In genomic region chr3:104856106-104856505, GRCm38 (mm10) we compare ENCODE assay signal across 20 mouse cellular contexts. TPM values are rescaled to one million over a fixed set of nuclear protein-coding genes. Genes with fewer than 3 reads are reported as not detected.
DNase-seq lines count a peak whose midpoint lies in the region; ATAC-seq lines count a peak whose summit lies in the region.
"Had no signal": no experiment of that assay in that cellular context is flagged by ENCODE, and none has a peak within 500 bp of the region (broad histone marks: within the 10 kb centered on the region; RNA-seq: fewer than 3 reads in every experiment).

No protein-coding gene starts in this region.

- H3K27me3 ChIP-seq in liver, embryonic 16.5 days (ENCODE audit: control insufficient read depth, insufficient read depth, low read depth, low read length), result no peaks in the 10 kb centered on the region
- no peaks in the 10 kb centered on the region for H3K27me3 ChIP-seq in liver, embryonic 12.5 days (replicated peaks)
- H3K27me3 ChIP-seq in forebrain, embryonic 11.5 days (ENCODE audit: control insufficient read depth, insufficient read depth, low read length), result no peaks in the 10 kb centered on the region
- H3K27me3 ChIP-seq: embryonic facial prominence, embryonic 13.5 days; forebrain, embryonic 12.5 days; hindbrain, embryonic 15.5 days; liver, embryonic 15.5 days; midbrain, embryonic 15.5 days had no signal

- H3K4me2 ChIP-seq in liver, embryonic 16.5 days (ENCODE audit: low read depth, low read length), result no peak overlapping the region
- H3K4me2 ChIP-seq in liver, embryonic 12.5 days, result no peak overlapping the region
- H3K4me2 ChIP-seq in forebrain, embryonic 11.5 days (ENCODE audit: low read depth, low read length, severe bottlenecking), result no peak overlapping the region
- H3K4me2 ChIP-seq: embryonic facial prominence, embryonic 13.5 days; forebrain, embryonic 12.5 days; hindbrain, embryonic 15.5 days; liver, embryonic 15.5 days; midbrain, embryonic 15.5 days had no signal

- DNase-seq in CD4-positive, CD25-positive, alpha-beta regulatory T cell, adult 2 months (ENCODE audit: low read depth, low spot score), result peak; percentile 50
- DNase-seq in left cerebral cortex, postnatal 25 days (ENCODE audit: low spot score in 2 of 2), result no peak
- DNase-seq in forebrain, embryonic 11.5 days (ENCODE audit: low spot score), result no peak
- DNase-seq: adrenal gland, postnatal 36 days; cerebellum, postnatal 36 days; heart, adult 11 months; heart, postnatal 14 days; left cerebral cortex, postnatal 4 days; lung, postnatal 4 days; thymus, adult 2 months had no signal

- H3K27ac ChIP-seq in liver, embryonic 16.5 days (ENCODE audit: low read length), result no peak overlapping the region
- no peak overlapping the region for H3K27ac ChIP-seq in liver, embryonic 12.5 days
- H3K27ac ChIP-seq in forebrain, embryonic 11.5 days (ENCODE audit: low read depth, low read length), result no peak overlapping the region
- H3K27ac ChIP-seq: embryonic facial prominence, embryonic 13.5 days; forebrain, embryonic 12.5 days; hindbrain, embryonic 15.5 days; kidney, postnatal 0 days; liver, embryonic 15.5 days; midbrain, embryonic 15.5 days had no signal

- 29% methylated on average over 1 of the region's 1 CpGs for WGBS in liver, embryonic 16.5 days (ENCODE audit: insufficient replicate concordance)
- 33% methylated on average over 1 of the region's 1 CpGs for WGBS in liver, embryonic 12.5 days (ENCODE audit: insufficient replicate concordance)
- WGBS in forebrain, embryonic 11.5 days, result 90% methylated on average over 1 of the region's 1 CpGs

- peaks cover 4% of the 10 kb centered on the region for H3K36me3 ChIP-seq in liver, embryonic 16.5 days (ENCODE audit: control insufficient read depth, insufficient read depth)
- peaks cover 48% of the 10 kb centered on the region for H3K36me3 ChIP-seq in liver, embryonic 12.5 days
- no peaks in the 10 kb centered on the region for H3K36me3 ChIP-seq in forebrain, embryonic 11.5 days (ENCODE audit: control insufficient read depth, insufficient read depth, low read length)
- H3K36me3 ChIP-seq: midbrain, embryonic 15.5 days had no signal

- H3K9me3 ChIP-seq in liver, embryonic 16.5 days (replicated peaks; ENCODE audit: control insufficient read depth, low read length), result no peaks in the 10 kb centered on the region
- no peaks in the 10 kb centered on the region for H3K9me3 ChIP-seq in liver, embryonic 12.5 days (replicated peaks)
- no peaks in the 10 kb centered on the region for H3K9me3 ChIP-seq in forebrain, embryonic 11.5 days (ENCODE audit: control insufficient read depth, low read length)
- H3K9me3 ChIP-seq: embryonic facial prominence, embryonic 13.5 days; forebrain, embryonic 12.5 days; hindbrain, embryonic 15.5 days; liver, embryonic 15.5 days; midbrain, embryonic 15.5 days had no signal

- no peak overlapping the region for H3K9ac ChIP-seq in liver, embryonic 16.5 days (ENCODE audit: low read depth, low read length)
- no peak overlapping the region for H3K9ac ChIP-seq in liver, embryonic 12.5 days
- H3K9ac ChIP-seq in forebrain, embryonic 11.5 days (ENCODE audit: low read length), result no peak overlapping the region
- H3K9ac ChIP-seq: embryonic facial prominence, embryonic 13.5 days; forebrain, embryonic 12.5 days; hindbrain, embryonic 15.5 days; liver, embryonic 15.5 days; midbrain, embryonic 15.5 days had no signal

- peak; percentile 43; the same call in 1 of the 2 replicates for ATAC-seq in liver, embryonic 16.5 days (ENCODE audit: low read depth)
- no peak; the same call in 1 of the 2 replicates for ATAC-seq in liver, embryonic 12.5 days
- ATAC-seq in activated CD4-positive, CD25-positive, alpha-beta regulatory T cell, adult 4 months, result peak; percentile 87
- peak; percentile 78 for ATAC-seq in neutrophil, adult 5-6 weeks (ENCODE audit: extremely low read depth, insufficient number of reproducible peaks, low FRiP score, poor library complexity, severe bottlenecking)
- no peak for ATAC-seq in forebrain, embryonic 11.5 days (replicated peaks; ENCODE audit: low FRiP score)
- ATAC-seq: midbrain, embryonic 15.5 days had no signal

- peaks cover 22% of the 10 kb centered on the region for H3K4me1 ChIP-seq in liver, embryonic 16.5 days (ENCODE audit: control insufficient read depth, low read depth, low read length)
- peaks cover 52% of the 10 kb centered on the region for H3K4me1 ChIP-seq in liver, embryonic 12.5 days
- H3K4me1 ChIP-seq in forebrain, embryonic 11.5 days (replicated peaks; ENCODE audit: control insufficient read depth, insufficient read depth, low read length), result no peaks in the 10 kb centered on the region

- H3K4me3 ChIP-seq in liver, embryonic 16.5 days (ENCODE audit: low read depth, low read length), result no peak overlapping the region
- H3K4me3 ChIP-seq in liver, embryonic 12.5 days, result no peak overlapping the region
- no peak overlapping the region for H3K4me3 ChIP-seq in forebrain, embryonic 11.5 days (ENCODE audit: low read depth, low read length)
- H3K4me3 ChIP-seq: embryonic facial prominence, embryonic 13.5 days; forebrain, embryonic 12.5 days; hindbrain, embryonic 15.5 days; liver, embryonic 15.5 days; midbrain, embryonic 15.5 days had no signal

- intact Hi-C loops in left cerebral cortex, postnatal 25 days (cut with DNase I), result no loop called here

RNA-seq across cellular contexts. Expression of gene St7l, which starts 7.7 kb away (rescaled TPM):
- polyA plus RNA-seq in liver, embryonic 16.5 days (2015; fragmentation: Nextera tagmentation; extraction: Ambion mirVana), result 10.9 and 13.3 TPM in 2 replicates
- 16.2 and 19.3 TPM in 2 replicates for polyA plus RNA-seq in liver, embryonic 12.5 days (2016; fragmentation: Nextera tagmentation; extraction: Ambion mirVana)
- 10 to 100 TPM; 23.8 to 26.2 TPM for polyA plus RNA-seq in activated CD4-positive, CD25-positive, alpha-beta regulatory T cell, adult 4 months (2017; shearing (Covaris generic))
- 52.8 and 61.5 TPM in 2 replicates for total RNA-seq in neutrophil, adult 5-6 weeks (2017)
- 10 to 100 TPM; 33.0 to 39.3 TPM for total RNA-seq in left cerebral cortex, postnatal 25 days (2021)
- polyA plus RNA-seq in forebrain, embryonic 11.5 days (2014; fragmentation: Nextera tagmentation; extraction: Ambion mirVana), result 25.0 and 30.3 TPM in 2 replicates

RNA-seq across cellular contexts. Expression of gene Capza1, which starts 8.2 kb away (rescaled TPM):
- polyA plus RNA-seq in liver, embryonic 16.5 days (2015; fragmentation: Nextera tagmentation; extraction: Ambion mirVana), result 73.3 and 79.1 TPM in 2 replicates
- 121 and 123 TPM in 2 replicates for polyA plus RNA-seq in liver, embryonic 12.5 days (2016; fragmentation: Nextera tagmentation; extraction: Ambion mirVana)
- 100 to 1,000 TPM; 321 to 578 TPM for polyA plus RNA-seq in activated CD4-positive, CD25-positive, alpha-beta regulatory T cell, adult 4 months (2017; shearing (Covaris generic))
- total RNA-seq in neutrophil, adult 5-6 weeks (2017), result 310 and 317 TPM in 2 replicates
- total RNA-seq in left cerebral cortex, postnatal 25 days (2021), result 10 to 100 TPM; 34.5 to 40.5 TPM
- 228 and 240 TPM in 2 replicates for polyA plus RNA-seq in forebrain, embryonic 11.5 days (2014; fragmentation: Nextera tagmentation; extraction: Ambion mirVana)

RNA-seq across cellular contexts. Expression of gene Mov10, which starts 37.7 kb away (rescaled TPM):
- polyA plus RNA-seq in liver, embryonic 16.5 days (2015; fragmentation: Nextera tagmentation; extraction: Ambion mirVana), result 33.8 and 36.2 TPM in 2 replicates
- 28.5 and 29.2 TPM in 2 replicates for polyA plus RNA-seq in liver, embryonic 12.5 days (2016; fragmentation: Nextera tagmentation; extraction: Ambion mirVana)
- 10 to 100 TPM; 16.2 to 34.8 TPM for polyA plus RNA-seq in activated CD4-positive, CD25-positive, alpha-beta regulatory T cell, adult 4 months (2017; shearing (Covaris generic))
- 19.9 and 24.1 TPM in 2 replicates for total RNA-seq in neutrophil, adult 5-6 weeks (2017)
- total RNA-seq in left cerebral cortex, postnatal 25 days (2021), result 10 to 100 TPM in 1 of 2 experiments, 1 to 10 TPM in 1; 8.0 to 10.5 TPM
- 13.8 and 15.3 TPM in 2 replicates for polyA plus RNA-seq in forebrain, embryonic 11.5 days (2014; fragmentation: Nextera tagmentation; extraction: Ambion mirVana)

Comparison
In these comparisons a context has a peak if more than half of its experiments do, and no peak if none do; other contexts are left out.
1. ATAC-seq: peak in liver, embryonic 16.5 days (single experiment), activated CD4-positive, CD25-positive, alpha-beta regulatory T cell, adult 4 months (single experiment) and neutrophil, adult 5-6 weeks (single experiment); none in liver, embryonic 12.5 days (single experiment) and forebrain, embryonic 11.5 days (single experiment).